Mouse (Mus musculus): ENCODE data around the gene Inha.

DNA sequence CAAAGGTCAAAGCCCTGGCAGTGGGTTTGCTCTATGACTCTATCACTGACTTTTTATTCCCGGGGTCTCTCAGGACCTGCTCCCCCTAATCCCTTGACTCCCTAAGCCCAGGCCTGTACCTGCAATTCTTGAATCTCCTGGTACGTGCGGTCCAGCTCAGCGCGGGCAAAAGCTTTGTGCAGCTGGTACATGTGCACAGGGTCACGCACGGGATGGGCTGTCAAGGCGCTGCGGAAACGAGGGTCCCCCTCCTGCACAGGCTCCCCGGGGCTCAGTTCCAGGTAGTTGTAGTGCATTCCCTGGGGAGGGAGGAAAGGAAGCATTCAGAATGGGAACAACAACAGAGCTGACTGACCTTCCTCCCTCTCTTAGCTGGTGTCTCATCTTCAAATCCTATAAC lies 30.4 kb upstream of the Inha start:
- TF ChIP-seq CTCF (IDR thresholded peaks at IDR 0.05; ENCODE audit: borderline replicate concordance, insufficient read depth, low read length) (no peak), POLR2A (IDR thresholded peaks at IDR 0.05; ENCODE audit: low read depth, low read length) (no peak)
